Mouse (Mus musculus): ENCODE results near the gene Nabp2. TPM values are rescaled to one million over a fixed set of nuclear protein-coding genes. Genes with fewer than 3 reads are reported as not detected.

Gene Nabp2
- polyA plus RNA-seq (2015; fragmentation: Nextera tagmentation; extraction: Ambion mirVana), result 44.3 and 46.0 TPM in 2 replicates

GRCm38 (mm10) chr10:128411211-128412054, at the start of gene Nabp2, which contains the start of gene Rnf41:
Nabp2 (minus strand) TSS chr10:128411492.
Rnf41 (plus strand) TSS chr10:128411657.

GRCm38 (mm10) chr10:128458719-128459408, 47.6 kb upstream of the Nabp2 start, which contains the start of gene Smarcc2:
Smarcc2 (plus strand) TSS chr10:128459248.

GRCm38 (mm10) chr10:128401056-128401455, 10.2 kb downstream of the Nabp2 start, which contains the start of gene Slc39a5:
Slc39a5 (minus strand) TSS chr10:128401229.

GRCm38 (mm10) chr10:128376455-128377211, 34.7 kb downstream of the Nabp2 start, which contains the start of gene Ankrd52:
Ankrd52 (plus strand) TSS chr10:128377115.

GRCm38 (mm10) chr10:128368402-128369217, 42.7 kb downstream of the Nabp2 start, which contains the start of gene Coq10a:
Coq10a (minus strand) TSS chr10:128368997.

Small RNA genes within 50 kb of the gene (microRNA-seq; reads per million reads assigned to microRNA genes)
- gene Gm25361 (0 reads per million in 2 experiments), gene Gm26308 (0 reads per million in 2 experiments), gene Mir6914 (0 to 0.10 reads per million in 2 experiments), gene Mir6915 (0.42 to 0.81 reads per million in 2 experiments), gene Mir8105 (0 to 0.21 reads per million in 2 experiments)

Other genes starting within 250 kb of the Nabp2 start
- 20.6 and 25.1 TPM in 2 replicates for gene Rbms2, start 231.2 kb downstream of the Nabp2 start, polyA plus RNA-seq (2015; fragmentation: Nextera tagmentation; extraction: Ambion mirVana)
- 0.41 and 0.71 TPM in 2 replicates for gene Gls2, start 217.0 kb downstream of the Nabp2 start, polyA plus RNA-seq (2015; fragmentation: Nextera tagmentation; extraction: Ambion mirVana)
- 40.4 and 42.4 TPM in 2 replicates for gene Spryd4, start 199.7 kb downstream of the Nabp2 start, polyA plus RNA-seq (2015; fragmentation: Nextera tagmentation; extraction: Ambion mirVana)
- gene Mip, start 185.7 kb downstream of the Nabp2 start, polyA plus RNA-seq (2015; fragmentation: Nextera tagmentation; extraction: Ambion mirVana), result 0.06 TPM in 1 of 2 replicates, not detected in the other
- 7.7 and 9.4 TPM in 2 replicates for gene Timeless, start 179.4 kb downstream of the Nabp2 start, polyA plus RNA-seq (2015; fragmentation: Nextera tagmentation; extraction: Ambion mirVana)
- gene Apon, start 157.4 kb downstream of the Nabp2 start, polyA plus RNA-seq (2015; fragmentation: Nextera tagmentation; extraction: Ambion mirVana), result 0.10 TPM in 1 of 2 replicates, not detected in the other
- 0.17 and 0.60 TPM in 2 replicates for gene Apof, start 142.8 kb downstream of the Nabp2 start, polyA plus RNA-seq (2015; fragmentation: Nextera tagmentation; extraction: Ambion mirVana)
- gene Stat2, start 140.9 kb downstream of the Nabp2 start, polyA plus RNA-seq (2015; fragmentation: Nextera tagmentation; extraction: Ambion mirVana), result 5.2 and 6.2 TPM in 2 replicates
- not detected in 2 replicates for gene Il23a, start 112.7 kb downstream of the Nabp2 start, polyA plus RNA-seq (2015; fragmentation: Nextera tagmentation; extraction: Ambion mirVana)
- gene Pan2, start 108.2 kb downstream of the Nabp2 start, polyA plus RNA-seq (2015; fragmentation: Nextera tagmentation; extraction: Ambion mirVana), result 10.7 and 11.6 TPM in 2 replicates
- 172 and 198 TPM in 2 replicates for gene Cnpy2, start 89.0 kb downstream of the Nabp2 start, polyA plus RNA-seq (2015; fragmentation: Nextera tagmentation; extraction: Ambion mirVana)
- 392 and 409 TPM in 2 replicates for gene Cs, start 73.8 kb downstream of the Nabp2 start, polyA plus RNA-seq (2015; fragmentation: Nextera tagmentation; extraction: Ambion mirVana)
- gene Coq10a, start 42.5 kb downstream of the Nabp2 start, polyA plus RNA-seq (2015; fragmentation: Nextera tagmentation; extraction: Ambion mirVana), result 71.8 and 90.5 TPM in 2 replicates
- gene Ankrd52, start 34.4 kb downstream of the Nabp2 start, polyA plus RNA-seq (2015; fragmentation: Nextera tagmentation; extraction: Ambion mirVana), result 6.1 and 6.9 TPM in 2 replicates
- gene Slc39a5, start 10.3 kb downstream of the Nabp2 start, polyA plus RNA-seq (2015; fragmentation: Nextera tagmentation; extraction: Ambion mirVana), result not detected in 2 replicates
- 16.0 and 17.7 TPM in 2 replicates for gene Rnf41, start 165 bp upstream of the Nabp2 start, polyA plus RNA-seq (2015; fragmentation: Nextera tagmentation; extraction: Ambion mirVana)
- gene Smarcc2, start 47.8 kb upstream of the Nabp2 start, polyA plus RNA-seq (2015; fragmentation: Nextera tagmentation; extraction: Ambion mirVana), result 31.0 and 34.6 TPM in 2 replicates
- 641 and 849 TPM in 2 replicates for gene Myl6, start 82.7 kb upstream of the Nabp2 start, polyA plus RNA-seq (2015; fragmentation: Nextera tagmentation; extraction: Ambion mirVana)
- 7.6 and 8.2 TPM in 2 replicates for gene Myl6b, start 87.2 kb upstream of the Nabp2 start, polyA plus RNA-seq (2015; fragmentation: Nextera tagmentation; extraction: Ambion mirVana)
- 28.4 and 33.0 TPM in 2 replicates for gene Esyt1, start 114.4 kb upstream of the Nabp2 start, polyA plus RNA-seq (2015; fragmentation: Nextera tagmentation; extraction: Ambion mirVana)
- 4.7 and 6.6 TPM in 2 replicates for gene Zc3h10, start 136.3 kb upstream of the Nabp2 start, polyA plus RNA-seq (2015; fragmentation: Nextera tagmentation; extraction: Ambion mirVana)
- gene Rpl41, start 137.8 kb upstream of the Nabp2 start, polyA plus RNA-seq (2015; fragmentation: Nextera tagmentation; extraction: Ambion mirVana), result 2,311 and 2,586 TPM in 2 replicates
- gene Pa2g4, start 154.5 kb upstream of the Nabp2 start, polyA plus RNA-seq (2015; fragmentation: Nextera tagmentation; extraction: Ambion mirVana), result 73.4 and 83.9 TPM in 2 replicates
- gene Erbb3, start 178.2 kb upstream of the Nabp2 start, polyA plus RNA-seq (2015; fragmentation: Nextera tagmentation; extraction: Ambion mirVana), result 8.4 and 9.2 TPM in 2 replicates
- gene Rps26, start 215.3 kb upstream of the Nabp2 start, polyA plus RNA-seq (2015; fragmentation: Nextera tagmentation; extraction: Ambion mirVana), result 419 and 480 TPM in 2 replicates
- 0.54 and 0.66 TPM in 2 replicates for gene Ikzf4, start 234.5 kb upstream of the Nabp2 start, polyA plus RNA-seq (2015; fragmentation: Nextera tagmentation; extraction: Ambion mirVana)

All from skeletal muscle tissue, postnatal 0 days (tissue).